Mouse (Mus musculus) ES-CJ7 (cell line): ENCODE data around the gene Znrd1.

Source experiments
- DNase-seq: peaks from one replicate; pipeline ENCODE4 v3.0.0; 2011; ENCODE audit warnings: low read depth, low spot score

Znrd1 gene

DNA sequence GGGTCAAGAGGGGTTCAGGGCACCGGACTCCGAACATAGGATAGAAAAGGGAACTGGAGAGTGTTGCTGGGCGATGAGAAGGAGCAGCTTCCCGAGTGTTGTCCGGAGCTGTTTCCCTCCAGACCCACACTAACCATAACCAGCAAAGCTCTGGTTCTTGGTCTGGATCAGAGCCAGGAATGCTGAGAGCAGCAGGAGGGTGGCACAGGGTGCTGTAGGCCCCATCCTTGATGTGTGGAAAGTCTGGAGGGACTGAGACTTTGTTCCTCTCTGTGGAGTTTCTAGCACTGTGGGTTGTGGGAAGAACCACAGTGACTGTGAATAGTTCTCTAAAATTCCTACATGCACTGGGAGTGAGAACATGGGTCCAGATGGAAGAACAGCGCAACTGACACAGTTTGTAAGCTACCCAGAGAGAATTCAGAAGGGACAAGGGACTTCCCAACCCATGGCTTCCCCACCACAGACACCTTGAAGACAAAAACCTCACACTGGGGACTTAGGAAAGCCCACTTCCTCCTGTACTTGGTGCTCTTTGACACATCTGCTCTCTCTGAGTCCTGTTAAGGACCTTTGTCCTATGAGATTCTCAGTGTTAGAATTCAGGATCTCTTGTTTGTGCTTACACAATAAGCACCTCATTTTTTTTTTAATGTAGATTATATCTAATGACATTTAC is 13.0 kb upstream of the Znrd1 start:
- no peak for DNase-seq

DNA sequence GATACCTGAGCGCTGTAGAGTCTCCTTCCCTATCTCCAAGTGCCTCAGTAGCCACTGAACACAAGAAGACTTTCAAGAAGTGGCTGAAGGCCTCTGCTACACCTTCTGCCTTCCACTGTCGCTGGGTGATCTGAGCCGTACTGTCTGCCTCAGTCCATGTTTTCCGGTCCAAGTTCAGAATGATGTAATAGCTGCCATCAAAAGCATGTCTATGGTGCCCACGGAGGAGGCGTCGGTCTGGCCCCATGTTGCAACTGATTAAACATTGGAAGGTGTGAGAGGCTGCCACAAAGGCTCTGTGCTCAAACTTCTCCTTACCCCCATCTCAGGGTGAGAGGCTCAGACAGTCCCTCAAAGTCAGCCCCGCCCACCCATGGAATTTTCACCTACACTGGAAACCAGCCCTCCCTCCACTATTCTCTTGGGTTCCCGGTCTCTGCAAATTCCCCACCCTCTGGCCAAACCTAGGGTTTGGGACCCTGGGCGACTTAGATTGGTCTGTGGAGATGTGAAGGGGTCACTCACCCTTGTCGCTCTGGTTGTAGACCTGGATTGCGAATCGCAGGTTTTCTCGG is 12.0 kb upstream of the Znrd1 start:
- DNase-seq, result peak; percentile 85

DNA sequence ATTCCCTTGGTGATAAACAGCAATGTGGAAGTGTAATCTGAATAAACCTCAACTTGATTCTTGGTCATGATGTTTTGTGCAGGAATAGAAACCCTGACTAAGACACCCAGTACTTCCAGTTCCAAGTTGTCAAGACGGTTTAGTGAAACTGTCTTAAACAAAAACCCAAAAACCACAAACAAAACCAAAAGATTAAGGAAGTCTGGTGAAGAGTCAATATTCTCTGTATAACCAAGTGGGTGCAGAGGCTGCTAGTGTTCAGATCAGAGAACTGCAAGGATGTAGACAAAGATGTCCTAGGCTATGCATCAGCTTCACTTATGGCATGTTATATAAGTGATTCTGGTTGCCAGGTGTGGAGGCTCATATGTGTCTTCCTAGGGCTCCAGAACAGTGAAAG is 8.5 kb upstream of the Znrd1 start:
- DNase-seq, result peak; percentile 17

DNA sequence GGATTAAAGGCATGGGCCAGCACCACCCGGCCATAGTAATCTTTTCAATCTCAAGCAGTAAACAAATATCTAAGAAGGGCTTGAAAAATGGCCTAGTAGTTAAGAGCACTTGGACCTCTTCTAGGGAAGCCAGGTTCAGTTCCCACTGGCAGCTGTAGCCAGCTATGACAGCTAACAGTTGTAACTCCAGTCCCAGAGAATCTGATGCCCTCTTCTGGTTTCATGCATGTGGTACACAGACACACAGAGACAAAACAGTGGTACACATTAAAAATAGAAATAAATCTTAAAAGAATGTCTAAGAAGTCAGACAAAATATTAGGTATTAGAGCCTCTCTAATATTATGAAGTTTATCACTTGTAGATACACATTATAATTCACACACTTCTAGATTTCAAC is 2.8 kb upstream of the Znrd1 start:
- no peak for DNase-seq

DNA sequence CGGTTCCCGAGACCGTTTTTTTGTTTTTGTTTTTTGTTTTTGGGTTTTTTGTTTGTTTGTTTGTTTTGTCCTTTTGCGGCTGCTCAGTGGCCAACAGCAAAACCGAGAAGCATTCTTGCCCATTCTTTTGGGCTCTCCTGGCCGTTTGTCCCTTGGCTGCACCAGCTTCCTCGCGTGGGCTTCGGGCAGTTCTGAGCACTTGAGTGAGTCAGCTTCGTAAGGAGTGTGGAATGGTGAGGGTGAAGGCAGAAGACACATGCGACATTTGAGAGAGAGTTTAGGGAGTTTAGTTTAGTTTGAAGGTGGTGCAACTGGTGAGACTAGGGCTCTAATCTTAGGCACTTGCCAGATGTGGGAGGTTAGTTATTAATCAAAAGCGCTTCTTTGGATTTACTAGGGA is 525 bp upstream of the Znrd1 start:
- DNase-seq, result no peak

DNA sequence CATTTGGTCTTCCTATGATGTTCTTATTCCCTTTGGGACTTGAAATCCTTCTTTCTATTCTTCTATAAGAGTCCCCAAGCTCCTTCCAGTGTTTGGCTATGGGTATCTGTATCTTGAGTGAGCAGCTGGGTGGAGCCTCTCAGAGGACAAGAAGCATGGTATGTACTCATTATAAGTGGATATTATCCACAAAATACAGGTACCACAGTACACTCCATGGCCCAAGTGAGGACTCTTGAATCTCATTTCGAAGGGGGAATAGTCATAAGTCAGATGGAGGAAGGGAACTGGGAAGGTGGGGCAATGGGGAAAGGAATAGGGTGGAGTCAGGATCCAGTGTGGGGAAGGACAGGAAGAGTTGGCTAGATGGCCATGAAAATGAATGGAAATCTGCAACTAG is 5.3 kb downstream of the Znrd1 start:
- DNase-seq, result no peak

DNA sequence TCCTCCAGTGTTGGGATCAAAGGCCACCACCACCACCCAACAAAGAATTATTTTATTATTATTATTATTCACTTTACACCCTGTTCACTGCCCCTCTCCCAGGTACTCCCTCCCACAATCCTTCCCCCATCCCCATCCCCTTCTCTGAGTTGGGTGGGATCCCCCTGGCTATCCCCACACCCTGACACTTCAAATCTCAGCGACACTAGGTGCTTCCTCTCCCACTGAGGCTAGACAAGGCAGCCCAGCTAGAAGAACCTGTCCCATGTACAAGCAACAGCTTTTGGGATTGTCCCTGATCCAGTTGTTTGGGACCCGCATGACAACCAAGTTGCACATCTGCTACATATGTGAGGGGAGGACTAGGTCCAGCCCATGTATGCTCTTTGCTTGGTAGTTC is 5.7 kb downstream of the Znrd1 start:
- DNase-seq, result no peak

DNA sequence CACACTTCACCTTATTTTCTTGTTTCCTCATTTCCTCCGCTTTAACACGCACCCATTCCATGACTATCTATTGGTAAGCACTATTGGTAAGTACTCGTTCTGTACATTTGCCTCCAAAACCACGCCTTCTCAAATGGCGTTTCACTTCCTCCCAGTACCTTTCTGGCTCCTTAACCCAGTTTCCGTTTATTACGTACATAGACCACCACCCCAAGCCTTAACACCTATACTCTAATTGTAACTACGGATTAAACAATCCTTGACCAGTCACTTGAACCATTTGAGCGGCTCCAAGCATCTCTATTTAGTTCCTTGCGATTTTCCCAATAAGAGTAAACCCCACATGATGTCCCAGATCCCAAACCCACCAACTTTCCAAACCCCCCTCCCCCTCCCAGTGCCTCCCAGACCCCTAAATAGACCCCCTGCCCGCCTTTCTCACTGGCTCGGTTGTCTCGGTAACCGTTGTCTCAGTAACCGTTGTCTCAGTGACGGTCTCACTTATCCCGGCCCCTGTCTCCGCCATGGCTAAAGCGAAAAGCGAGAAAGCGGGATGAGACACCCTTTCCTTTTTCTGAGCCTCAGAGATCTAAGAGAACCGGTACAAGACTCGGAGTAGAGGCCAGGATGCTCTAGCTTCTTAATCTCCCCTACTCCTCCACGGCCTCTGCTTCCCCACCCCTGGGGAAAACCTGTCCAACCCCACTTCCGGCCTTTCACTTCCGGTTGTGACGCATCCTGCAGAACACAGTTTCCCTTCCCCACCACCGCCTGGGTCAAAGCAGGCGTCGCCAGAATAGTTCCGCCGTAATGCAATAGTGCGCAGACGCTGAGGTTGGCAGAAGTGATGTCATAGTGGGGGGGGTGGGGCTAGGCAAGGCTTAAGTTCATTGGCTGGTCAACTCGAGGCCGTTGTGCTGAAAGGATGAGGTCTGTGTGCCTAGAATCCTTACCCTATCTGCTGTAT is 7.1 kb downstream of the Znrd1 start, which contains the start of gene Ppp1r11:
Gene Ppp1r11 (minus strand): TSS at position 761 of the 967 bp plus-strand sequence.
- peak; percentile 99 for DNase-seq

DNA sequence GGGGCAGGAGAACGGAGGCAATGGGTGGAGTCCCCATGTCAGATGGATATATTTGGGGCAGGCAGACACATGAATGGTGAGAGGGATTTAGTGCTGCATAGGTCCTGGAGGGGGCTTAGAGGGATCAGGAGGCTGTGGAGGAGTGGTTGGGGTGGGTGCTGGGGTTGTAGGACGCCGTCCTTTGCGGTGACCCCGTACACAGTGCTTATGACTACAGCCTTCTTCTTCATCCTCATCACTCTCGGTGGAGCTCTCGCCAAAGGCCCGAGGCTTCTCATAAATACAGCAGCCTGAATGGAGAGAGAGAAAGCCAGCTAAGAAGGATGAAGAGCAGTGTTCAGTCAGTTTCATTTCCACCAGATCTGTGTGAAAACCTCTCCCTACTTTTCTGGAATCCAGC is 9.1 kb downstream of the Znrd1 start:
- DNase-seq, result no peak

DNA sequence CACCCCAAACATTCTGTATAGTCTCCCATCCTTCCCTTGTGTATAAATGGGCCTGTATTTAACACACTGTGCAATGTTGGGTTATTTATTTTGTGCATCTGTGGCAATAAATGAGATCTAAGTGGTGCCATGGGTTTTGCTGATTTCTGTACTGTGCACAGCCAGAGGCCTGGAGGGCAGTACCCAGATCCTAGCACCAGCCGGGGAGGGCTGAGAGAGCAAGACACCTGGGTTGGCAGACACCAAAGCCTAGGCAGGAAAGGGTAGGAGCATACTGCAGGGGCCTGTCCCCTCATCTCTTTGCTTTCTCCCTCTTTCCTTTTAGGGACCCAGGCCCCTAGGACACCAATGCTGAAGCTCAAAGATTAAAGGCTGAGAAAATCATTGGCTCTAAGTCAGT is 10.1 kb downstream of the Znrd1 start:
- DNase-seq, result no peak

DNA sequence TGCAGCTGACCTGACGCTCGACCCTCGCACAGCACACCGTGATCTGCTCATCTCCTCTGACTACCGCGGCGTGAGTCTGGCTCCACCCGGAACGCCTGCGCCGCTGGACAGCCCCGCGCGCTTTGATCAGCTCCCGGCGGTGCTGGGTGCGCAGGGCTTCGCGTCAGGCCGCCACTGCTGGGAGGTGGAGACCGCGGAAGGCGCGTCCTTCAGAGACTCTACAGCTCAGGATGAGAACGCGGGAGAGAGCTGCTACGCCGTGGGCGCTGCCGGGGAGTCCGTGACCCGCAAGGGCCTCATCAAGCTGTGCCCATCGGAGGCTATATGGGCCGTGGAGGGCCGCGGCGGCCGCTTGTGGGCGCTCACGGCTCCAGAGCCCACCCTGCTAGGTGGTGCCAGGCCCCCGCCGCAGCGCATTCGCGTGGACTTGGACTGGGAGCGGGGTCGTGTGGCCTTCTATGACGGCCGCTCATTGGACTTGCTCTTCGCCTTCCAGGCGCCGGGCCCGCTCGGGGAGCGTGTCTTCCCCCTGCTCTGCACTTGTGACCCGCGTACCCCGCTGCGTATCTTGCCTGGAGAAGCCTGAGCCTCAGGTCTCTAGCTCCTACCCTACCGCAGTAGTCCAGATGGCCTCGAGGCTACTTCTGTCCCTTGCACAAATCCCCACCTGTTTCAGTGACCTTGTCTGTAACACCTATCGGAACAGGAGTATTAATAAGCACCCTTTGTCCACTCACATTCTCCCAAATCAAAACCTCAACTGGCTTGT is 11.1 kb downstream of the Znrd1 start:
- DNase-seq, result no peak

DNA sequence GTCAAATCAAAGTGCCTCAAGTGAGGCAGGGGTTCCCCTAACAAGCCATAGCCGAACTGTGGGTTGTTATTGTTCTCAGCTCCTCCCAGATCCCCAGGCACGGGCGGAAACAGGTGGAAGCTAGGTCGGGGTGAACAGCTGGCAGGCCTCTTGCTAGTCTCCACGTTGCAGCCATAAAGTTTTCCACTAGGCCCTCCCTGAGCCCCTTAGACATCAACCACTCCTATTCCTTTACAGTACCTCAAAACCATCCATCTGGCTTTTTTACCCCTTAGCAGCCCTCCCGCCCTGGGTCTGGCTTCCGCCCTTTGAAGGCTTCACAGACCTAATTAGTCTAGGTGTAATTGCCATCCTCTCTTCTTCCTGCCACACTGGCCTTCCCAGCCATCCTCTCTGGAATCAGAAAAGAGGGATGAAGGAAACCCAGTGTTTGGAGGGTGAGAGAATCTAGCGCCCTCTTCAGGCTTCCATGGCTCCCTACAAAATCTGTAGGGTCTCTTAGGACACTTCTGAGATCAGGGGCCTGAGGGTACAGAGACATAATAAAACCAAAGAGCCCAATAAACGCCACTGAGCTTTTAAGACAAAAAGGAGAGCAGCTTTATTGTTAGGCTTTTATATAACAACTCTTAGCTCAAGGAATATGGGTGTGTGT is 14.1 kb downstream of the Znrd1 start:
- DNase-seq, result no peak

DNA sequence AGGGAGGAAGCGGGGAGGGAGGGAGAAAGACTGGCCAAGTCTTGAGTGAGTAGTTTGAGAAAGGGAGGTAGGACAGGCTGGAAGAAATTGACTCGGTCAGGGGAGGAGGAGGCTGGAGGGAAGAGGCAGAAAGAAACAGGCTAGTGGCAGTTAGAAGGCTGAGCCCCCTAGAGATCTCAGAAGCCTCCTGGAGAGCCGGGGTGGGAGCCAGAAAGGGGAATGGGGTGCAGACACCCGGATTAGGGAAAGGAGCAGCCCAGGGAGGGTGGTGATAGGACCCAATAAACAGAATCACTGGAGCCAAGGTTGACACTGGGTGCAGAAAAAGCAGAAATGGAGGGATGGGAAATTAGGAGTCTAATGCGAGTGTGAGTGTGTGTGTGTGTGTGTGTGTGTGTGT is 14.7 kb downstream of the Znrd1 start:
- DNase-seq, result no peak

DNA sequence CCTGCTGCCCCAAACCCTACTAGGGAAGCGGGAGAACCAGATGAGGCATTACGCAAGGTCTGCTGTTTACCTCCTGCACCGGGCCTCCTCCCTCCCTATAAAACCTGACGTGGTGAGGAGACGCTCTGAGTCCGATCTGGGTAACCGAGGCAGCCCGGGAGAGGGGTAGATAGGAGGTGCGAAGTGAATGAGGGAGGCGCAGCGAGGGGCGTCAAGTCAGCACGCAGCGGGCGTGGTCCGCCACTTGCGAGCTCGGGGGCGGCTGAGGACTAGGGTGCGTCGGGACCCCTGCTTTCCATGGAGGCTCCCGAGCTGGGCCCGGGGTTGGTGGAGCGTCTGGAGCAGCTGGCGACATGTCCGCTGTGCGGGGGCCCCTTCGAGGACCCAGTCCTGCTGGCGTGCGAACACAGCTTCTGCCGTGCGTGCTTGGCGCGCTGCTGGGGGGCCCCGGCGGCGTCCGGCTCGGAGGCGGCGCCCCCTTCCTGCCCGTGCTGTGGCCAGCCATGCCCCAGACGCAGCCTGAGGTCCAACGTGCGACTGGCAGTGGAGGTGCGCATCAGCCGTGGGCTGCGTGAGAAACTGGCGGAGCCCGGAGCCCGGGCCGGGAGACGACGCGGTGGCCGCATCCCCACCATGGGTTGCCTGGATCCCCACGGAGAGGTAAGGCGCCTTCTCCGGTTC is 15.4 kb downstream of the Znrd1 start, which contains the start of gene Rnf39:
Gene Rnf39 (plus strand): TSS at position 128 of the 681 bp plus-strand sequence.
- no peak for DNase-seq

DNA sequence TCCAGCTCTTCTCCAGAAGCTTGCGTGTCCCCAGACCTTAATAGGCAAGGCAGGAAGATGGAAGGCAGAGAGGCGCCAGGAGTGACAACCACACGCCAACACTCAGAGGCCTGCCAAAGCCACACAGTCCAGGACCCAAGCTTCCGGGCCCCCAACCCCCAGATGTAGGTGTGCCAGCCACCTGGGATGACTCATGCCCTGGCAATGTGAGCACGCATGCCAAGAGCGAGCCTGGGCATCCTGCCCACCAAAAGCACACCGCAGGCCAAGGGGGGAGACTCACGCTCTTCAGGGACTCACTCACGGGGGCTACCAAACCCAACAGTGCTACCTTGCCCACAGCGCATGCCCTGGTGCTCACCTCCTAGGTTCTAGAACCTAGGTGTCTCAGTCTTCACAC is 16.0 kb downstream of the Znrd1 start:
- no peak for DNase-seq

DNA sequence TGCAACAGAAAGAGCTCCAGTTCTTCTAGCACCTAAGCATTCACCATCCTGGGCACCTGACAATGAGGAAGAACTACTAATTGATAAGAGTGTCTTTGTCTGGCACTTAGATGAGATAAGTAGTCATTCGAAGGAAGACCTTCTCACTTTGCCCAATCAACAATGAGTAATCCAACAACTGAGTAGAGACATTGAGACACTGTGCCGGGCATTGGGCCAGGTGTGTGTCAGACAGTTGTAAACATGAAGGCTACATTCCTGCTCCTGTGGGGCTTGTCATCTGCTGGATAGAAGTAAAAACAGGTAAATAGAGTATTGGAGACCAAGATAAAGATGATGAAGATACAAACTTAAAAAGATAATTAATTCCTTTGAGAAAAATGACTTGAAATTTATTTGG is 20.3 kb downstream of the Znrd1 start:
- no peak for DNase-seq

DNA sequence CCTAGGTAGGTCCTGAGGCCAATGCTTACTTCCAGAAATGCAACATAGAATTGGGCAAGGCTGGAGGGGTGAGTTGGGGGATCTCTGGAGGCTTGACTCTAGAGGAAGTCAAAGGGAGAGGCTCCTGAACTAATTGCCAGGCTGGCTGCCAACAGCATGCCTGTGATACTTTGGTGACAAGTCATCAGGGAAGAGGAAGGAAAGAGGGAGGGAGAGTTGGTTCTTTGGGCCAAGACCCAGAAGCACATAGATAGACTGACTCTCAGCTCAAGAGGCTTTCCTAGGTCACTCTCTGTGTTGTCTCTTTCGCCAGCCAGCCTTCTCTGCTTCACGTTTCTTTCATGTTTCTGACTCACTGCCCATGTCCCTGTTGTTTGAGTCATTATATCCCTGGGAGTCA is 26.6 kb downstream of the Znrd1 start:
- no peak for DNase-seq

DNA sequence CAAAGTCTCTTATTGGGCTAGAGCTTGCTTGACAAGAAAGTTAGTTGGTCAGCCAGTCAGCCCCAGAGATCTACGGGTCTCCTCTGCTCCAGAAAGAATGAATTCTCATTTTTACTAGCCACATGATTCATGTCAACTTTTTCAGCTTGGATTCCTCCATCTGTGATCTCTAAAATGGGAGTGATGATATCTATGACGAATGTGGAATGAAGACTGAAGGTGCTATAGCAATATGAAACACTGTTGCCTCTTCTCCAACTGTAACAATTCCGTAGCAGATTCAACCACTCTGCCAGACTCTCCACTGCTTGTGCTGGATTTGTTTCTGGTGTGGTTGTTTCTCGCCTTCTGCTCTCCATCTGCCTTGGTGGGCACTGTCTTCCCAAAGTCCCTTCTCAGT is 27.2 kb downstream of the Znrd1 start:
- no peak for DNase-seq

DNA sequence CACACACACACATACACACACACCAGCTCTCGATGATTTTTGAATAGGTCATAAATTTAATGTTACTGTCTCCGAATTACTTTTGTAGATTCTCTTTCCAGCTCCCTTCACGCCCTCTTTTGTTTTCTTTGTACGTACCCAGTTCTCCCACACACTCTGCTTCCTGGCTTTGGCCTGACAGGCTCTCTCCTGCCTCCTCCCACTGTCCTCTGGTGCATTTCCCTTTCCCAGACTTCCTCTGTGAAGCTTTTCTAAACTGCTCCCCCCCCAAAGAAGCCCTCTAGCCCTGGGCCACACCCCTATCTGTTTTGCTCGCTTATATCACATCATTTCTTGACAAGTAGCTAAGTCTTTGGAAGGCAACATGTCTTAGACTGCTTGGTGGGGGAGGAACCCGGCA is 28.1 kb downstream of the Znrd1 start:
- DNase-seq, result peak; percentile 46

DNA sequence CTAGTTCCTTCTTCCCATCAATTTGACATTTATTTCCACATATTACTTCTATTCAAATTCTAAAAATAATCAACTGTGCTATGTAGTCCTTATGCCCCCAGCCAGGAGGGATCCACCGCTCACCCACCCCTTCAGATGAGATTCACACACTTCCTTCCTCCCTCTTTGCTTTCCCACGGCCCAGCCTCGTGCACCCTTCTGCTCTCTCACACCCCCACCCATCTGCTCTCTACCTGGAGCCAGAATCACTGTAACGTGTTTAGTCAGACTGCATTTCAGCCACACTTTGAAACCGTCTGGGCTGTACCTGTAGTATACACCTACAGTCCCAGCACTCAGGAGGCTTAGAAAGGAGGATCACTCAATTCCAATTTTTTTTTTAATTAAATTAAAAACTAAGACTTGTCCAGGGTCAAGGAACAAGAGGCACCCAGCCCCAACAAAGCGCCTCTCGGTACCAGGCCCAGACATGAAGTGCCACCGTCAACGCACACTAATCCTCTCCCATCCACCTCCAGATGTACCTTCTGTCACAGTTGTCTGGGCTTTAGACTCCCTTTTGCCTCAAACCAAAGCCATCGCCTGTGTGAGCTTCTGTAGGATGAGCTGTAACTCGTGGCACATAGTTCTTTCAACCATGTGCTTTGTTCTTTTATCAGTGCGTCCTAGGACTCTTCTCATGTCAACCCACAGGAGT is 29.0 kb downstream of the Znrd1 start:
- DNase-seq, result no peak
